Mouse (Mus musculus): ENCODE measurements around the gene Foxo3. TPM values are rescaled to one million over a fixed set of nuclear protein-coding genes. Genes with fewer than 3 reads are reported as not detected.

Foxo3 gene
- total and polyA plus RNA-seq, 3 experiments, result 9.2 to 18.2 (median 12.6) TPM

- DNase-seq (ENCODE audit: extremely low read depth), result no peak
- H3K4me1 ChIP-seq (ENCODE audit: control insufficient read depth in 1 of 2, insufficient read depth in 2 of 2), result peaks cover 19 to 69% of the 10 kb centered on the region in 2 experiments
- TF ChIP-seq CHD2 (IDR thresholded peaks at IDR 0.05; ENCODE audit: low read length) (no peak), MYC (IDR thresholded peaks at IDR 0.05; ENCODE audit: low read depth, low read length) (no peak), ZC3H11A (IDR thresholded peaks at IDR 0.05; ENCODE audit: low read depth, low read length) (no peak), SIN3A (IDR thresholded peaks at IDR 0.05; ENCODE audit: low read length) (no peak), ZNF384 (IDR thresholded peaks at IDR 0.05; ENCODE audit: low read depth, low read length) (no peak), ZMIZ1 (IDR thresholded peaks at IDR 0.05; ENCODE audit: low read depth, low read length) (no peak), E2F4 (IDR thresholded peaks at IDR 0.05; ENCODE audit: insufficient replicate concordance, low read depth, low read length) (no peak), HCFC1 (IDR thresholded peaks at IDR 0.05; ENCODE audit: low read depth, low read length) (no peak), SMC3 (IDR thresholded peaks at IDR 0.05; ENCODE audit: low read depth, low read length) (no peak), JUN (IDR thresholded peaks at IDR 0.05; ENCODE audit: insufficient read depth, low read depth, low read length) (no peak), MEF2A (IDR thresholded peaks at IDR 0.05; ENCODE audit: borderline replicate concordance, low read depth, low read length) (no peak), CHD1 (IDR thresholded peaks at IDR 0.05; ENCODE audit: low read depth, low read length) (no peak), JUND (conservative IDR thresholded peaks at IDR 0.05; ENCODE audit: low read depth, low read length) (no peak)
- no peak overlapping the region for H3K27ac ChIP-seq (ENCODE audit: insufficient read depth, low read depth)
- 0 out of 2 replicates have a peak, but pooled peaks cover 3% of the 10 kb centered on the region for H3K79me2 ChIP-seq (replicated peaks; ENCODE audit: control insufficient read depth, extremely low read depth, insufficient read depth, poor library complexity, severe bottlenecking)
- in situ Hi-C loops (cut with MboI; ENCODE audit: low pct_ligation_motif_present, low pct_unique_long_range_greater_than_20kb, low sequenced_read_pairs) (no loop called here), dilution Hi-C loops (cut with MboI; ENCODE audit: extremely low pct_ligation_motif_present, extremely low pct_unique_long_range_greater_than_20kb, low sequenced_read_pairs) (no loop called here)
- H3K4me2 ChIP-seq (ENCODE audit: insufficient read depth, low read depth, poor library complexity, severe bottlenecking), result no peak overlapping the region
- H3K9me3 ChIP-seq (replicated peaks; ENCODE audit: low read length), result no peaks in the 10 kb centered on the region
- H3K27me3 ChIP-seq (replicated peaks), result no peaks in the 10 kb centered on the region
- no peak overlapping the region for H3K4me3 ChIP-seq (replicated peaks in 1 of 3; ENCODE audit: low read depth in 2 of 3, low read length in 2 of 3, poor library complexity in 1 of 3)
- peaks cover 17 to 72% of the 10 kb centered on the region in 2 experiments for H3K36me3 ChIP-seq (replicated peaks in 1 of 2; ENCODE audit: control insufficient read depth in 1 of 2, insufficient read depth in 1 of 2, low read length in 1 of 2)
- H3K9ac ChIP-seq (ENCODE audit: insufficient read depth, low read depth), result no peak overlapping the region
These were observed 87.5 kb downstream of the Foxo3 start for GRCm38 (mm10) chr10:42189037-42189436.

GRCm38 (mm10) chr10:42188091-42188490 is 88.5 kb downstream of the Foxo3 start:
- in situ Hi-C loops (cut with MboI; ENCODE audit: low pct_ligation_motif_present, low pct_unique_long_range_greater_than_20kb, low sequenced_read_pairs) (no loop called here), dilution Hi-C loops (cut with MboI; ENCODE audit: extremely low pct_ligation_motif_present, extremely low pct_unique_long_range_greater_than_20kb, low sequenced_read_pairs) (no loop called here)
- no peaks in the 10 kb centered on the region for H3K27me3 ChIP-seq (replicated peaks)
- peaks cover 27 to 75% of the 10 kb centered on the region in 2 experiments for H3K36me3 ChIP-seq (replicated peaks in 1 of 2; ENCODE audit: control insufficient read depth in 1 of 2, insufficient read depth in 1 of 2, low read length in 1 of 2)
- H3K4me3 ChIP-seq (replicated peaks in 1 of 3; ENCODE audit: low read depth in 2 of 3, low read length in 2 of 3, poor library complexity in 1 of 3), result peak overlapping the region in 1 of 3 experiments; percentile 0
- H3K9me3 ChIP-seq (replicated peaks; ENCODE audit: low read length), result no peaks in the 10 kb centered on the region
- H3K4me1 ChIP-seq (ENCODE audit: control insufficient read depth in 1 of 2, insufficient read depth in 2 of 2), result peaks cover 18 to 59% of the 10 kb centered on the region in 2 experiments
- no peak overlapping the region for H3K9ac ChIP-seq (ENCODE audit: insufficient read depth, low read depth)
- H3K4me2 ChIP-seq (ENCODE audit: insufficient read depth, low read depth, poor library complexity, severe bottlenecking), result no peak overlapping the region
- TF ChIP-seq IRF4 (IDR thresholded peaks at IDR 0.05; ENCODE audit: low read depth, low read length) (no peak), TCF12 (IDR thresholded peaks at IDR 0.05; ENCODE audit: low read depth, low read length) (no peak), ELF1 (IDR thresholded peaks at IDR 0.05; ENCODE audit: low read depth, low read length) (no peak), UBTF (IDR thresholded peaks at IDR 0.05; ENCODE audit: low read depth, low read length) (no peak), HCFC1 (IDR thresholded peaks at IDR 0.05; ENCODE audit: low read depth, low read length) (no peak), POLR2A (IDR thresholded peaks at IDR 0.05; ENCODE audit: low read depth, low read length) (no peak), SIN3A (IDR thresholded peaks at IDR 0.05; ENCODE audit: low read length) (no peak), MAFK (IDR thresholded peaks at IDR 0.05; ENCODE audit: insufficient replicate concordance, low read length) (no peak), MAZ (IDR thresholded peaks at IDR 0.05; ENCODE audit: low read depth, low read length) (no peak), NRF1 (IDR thresholded peaks at IDR 0.05; ENCODE audit: low read depth, low read length) (no peak)
- peak; percentile 56 for DNase-seq (ENCODE audit: extremely low read depth)
- H3K27ac ChIP-seq (ENCODE audit: insufficient read depth, low read depth), result no peak overlapping the region
- no peaks in the 10 kb centered on the region for H3K79me2 ChIP-seq (replicated peaks; ENCODE audit: control insufficient read depth, extremely low read depth, insufficient read depth, poor library complexity, severe bottlenecking)
